Mouse (Mus musculus) v-Abl transformed pro-B cells (cell line): ENCODE measurements around the gene Smo.

Source experiments
- in situ Hi-C, 2 experiments: fragments of 400-800 bp; cut with MboI; formaldehyde crosslinking; loops; one replicate each; pipeline ENCODE4 v1.15.1; 2025; ENCODE audit not compliant: unreplicated experiment in 2 of 2

The Smo gene

DNA sequence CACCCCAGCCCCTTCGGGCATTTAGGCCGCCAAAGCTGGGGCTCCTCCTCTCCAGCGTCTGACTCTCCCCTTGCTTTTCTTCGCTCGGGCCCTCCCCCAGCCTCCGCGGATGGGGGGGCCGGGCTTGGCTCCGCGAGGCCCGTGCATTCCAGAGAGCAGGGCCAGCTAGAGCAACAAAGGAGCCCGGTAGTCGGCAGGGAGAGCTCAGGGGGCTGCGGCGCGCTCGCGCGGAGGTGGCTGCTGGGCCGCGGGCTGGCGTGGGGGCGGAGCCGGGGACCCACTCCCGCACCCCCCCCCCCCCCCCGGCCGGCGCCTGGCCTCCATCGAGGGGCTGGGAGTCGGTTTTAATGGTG, at the start of gene Smo:
TSS of gene Smo (plus strand) at position 168 of the 353 bp plus-strand sequence.
- in situ Hi-C loops, result no loop called here

DNA sequence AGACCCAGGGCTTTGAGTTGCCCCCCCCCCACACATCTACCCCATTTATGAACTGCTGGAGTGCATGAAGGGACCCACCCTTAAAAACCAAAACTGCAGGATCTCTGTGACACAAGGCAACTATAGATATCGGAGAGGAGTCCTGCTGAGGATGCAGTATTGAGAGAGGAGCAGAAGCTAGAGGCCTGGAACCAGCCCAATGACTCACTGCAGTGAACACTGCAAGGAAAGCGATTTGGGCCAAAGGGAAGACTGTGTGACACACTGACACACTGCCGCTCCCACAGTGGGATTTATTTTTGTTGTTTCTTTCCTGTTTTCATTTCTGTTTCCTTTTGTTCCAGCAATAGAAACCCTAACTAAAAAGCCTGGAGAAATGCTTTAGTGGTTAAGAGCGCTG, 49.4 kb upstream of the Smo start:
- in situ Hi-C loops, result no loop called here

DNA sequence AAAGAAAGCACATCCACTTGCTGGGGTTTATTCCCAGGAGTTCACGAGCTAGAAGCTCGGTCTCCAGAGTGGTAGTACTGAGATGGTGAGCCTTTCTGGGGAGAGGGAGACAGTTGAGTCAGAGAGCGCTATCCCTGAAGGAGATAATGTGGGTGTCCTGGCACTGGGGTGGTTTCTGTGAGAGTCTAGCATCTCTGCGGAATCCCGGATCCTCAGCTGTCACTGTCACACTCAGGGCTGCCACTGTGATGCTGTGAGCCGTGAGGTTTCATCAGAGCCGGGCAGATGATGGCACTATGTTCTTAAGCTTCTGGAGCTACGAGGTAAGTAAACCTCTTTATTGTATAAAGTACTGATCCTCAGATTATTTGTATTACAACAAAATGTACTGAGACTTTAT, 45.8 kb upstream of the Smo start:
- in situ Hi-C loops, result no loop called here

DNA sequence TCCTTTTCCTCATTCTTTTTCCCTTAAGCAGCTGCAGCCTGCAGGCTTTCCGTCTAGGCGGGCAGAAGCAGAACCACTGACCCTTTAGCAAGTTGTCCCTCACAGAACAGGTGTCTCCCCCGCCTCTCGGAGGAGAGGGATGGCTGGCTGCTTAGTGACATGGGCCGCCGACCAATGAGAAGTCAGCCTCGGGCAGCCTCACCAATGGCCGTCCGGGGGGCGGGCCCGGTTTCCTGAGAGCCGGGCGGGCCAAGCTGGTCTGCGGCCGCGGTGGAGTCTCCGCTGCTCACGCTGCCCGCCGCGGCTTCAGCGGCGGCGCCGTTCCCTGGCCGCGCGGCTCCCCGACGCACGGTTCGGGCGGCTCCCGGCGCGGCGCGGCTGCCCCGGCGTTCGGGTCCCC, 41.4 kb upstream of the Smo start, which contains the start of gene Tspan33:
TSS of gene Tspan33 (plus strand) at position 270 of the 400 bp plus-strand sequence.
- in situ Hi-C loops, result no loop called here

DNA sequence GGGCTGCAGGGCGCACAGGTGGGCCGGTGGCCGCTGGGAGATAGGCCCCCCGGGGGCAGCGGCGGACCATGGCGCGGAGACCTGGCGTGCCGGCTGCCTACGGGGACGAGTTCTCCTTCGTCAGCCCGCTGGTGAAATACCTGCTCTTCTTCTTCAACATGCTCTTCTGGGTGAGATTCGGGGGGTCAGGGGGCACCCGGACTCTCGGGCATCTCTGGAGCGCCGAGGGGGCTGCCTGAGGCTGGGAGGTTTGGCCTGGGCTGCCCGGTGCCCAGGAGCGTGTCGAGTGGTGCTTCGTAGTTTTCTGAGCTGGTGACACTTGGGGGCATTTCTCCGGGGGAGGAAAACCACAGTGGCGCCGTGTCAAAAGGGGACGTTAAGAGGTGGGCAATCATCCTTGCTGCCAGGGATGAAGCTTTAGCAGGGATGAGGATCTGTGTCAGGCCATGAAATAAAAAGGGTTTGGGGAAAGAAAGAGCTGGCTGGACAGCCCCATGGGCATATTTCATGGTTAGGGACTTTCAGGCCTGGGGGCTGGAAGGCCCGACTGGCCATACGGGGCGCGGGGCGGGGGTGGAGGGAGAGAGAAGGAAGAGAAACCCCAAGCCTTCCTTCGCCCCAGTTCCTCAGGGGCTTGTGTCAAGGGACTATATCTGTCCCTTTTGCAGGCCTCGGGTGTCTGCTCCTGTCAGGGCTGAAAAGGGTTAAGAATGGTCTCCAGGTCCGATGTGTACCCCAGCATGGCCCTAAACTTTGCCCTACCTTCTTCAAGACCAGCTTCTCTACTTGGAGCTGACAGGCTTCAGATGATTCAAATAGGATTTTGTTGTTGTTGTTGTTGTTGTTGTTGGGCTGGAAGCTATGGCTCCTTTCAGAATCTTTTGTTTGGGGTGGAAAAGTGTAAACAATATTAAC, 40.7 kb upstream of the Smo start:
- in situ Hi-C loops, result no loop called here

DNA sequence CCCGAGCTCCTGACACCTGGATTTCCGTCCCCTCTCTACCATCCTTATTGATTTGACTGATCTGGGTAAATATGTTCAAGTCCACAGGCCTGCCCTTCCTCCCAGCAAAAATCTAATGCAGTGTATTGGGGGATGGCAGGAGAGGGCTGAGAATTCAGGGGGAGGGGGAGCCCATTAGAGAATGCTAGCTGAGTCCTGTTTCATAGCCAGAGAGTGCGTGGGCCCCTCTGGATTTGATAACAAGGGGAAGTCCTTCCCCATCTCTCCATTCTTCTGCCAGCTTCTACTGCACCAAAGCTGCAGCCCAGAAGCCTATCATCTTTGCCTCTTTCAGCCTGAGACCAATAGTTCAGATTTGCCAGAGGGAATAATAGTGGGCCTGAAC, 40.0 kb upstream of the Smo start:
- in situ Hi-C loops, result no loop called here

DNA sequence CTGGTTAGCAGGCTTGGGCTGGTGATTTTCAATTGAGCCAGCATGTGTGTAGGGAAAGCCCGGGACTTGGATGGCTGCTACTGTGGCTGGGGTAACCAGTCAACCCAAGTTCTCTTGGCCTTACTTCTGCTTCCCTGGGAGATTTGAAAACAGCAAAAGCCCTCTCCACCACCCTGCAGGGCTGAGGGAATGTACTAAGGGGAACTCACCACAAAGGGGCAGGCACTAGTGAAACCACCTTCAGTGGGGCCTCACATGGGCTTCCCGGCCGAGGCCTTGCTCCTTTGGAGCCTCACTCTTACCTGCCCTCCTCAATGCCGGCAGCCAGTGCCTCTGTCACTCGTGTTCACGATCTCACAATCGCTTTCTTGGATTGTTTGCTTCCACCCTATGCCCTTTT, 39.3 kb upstream of the Smo start:
- in situ Hi-C loops, result no loop called here

DNA sequence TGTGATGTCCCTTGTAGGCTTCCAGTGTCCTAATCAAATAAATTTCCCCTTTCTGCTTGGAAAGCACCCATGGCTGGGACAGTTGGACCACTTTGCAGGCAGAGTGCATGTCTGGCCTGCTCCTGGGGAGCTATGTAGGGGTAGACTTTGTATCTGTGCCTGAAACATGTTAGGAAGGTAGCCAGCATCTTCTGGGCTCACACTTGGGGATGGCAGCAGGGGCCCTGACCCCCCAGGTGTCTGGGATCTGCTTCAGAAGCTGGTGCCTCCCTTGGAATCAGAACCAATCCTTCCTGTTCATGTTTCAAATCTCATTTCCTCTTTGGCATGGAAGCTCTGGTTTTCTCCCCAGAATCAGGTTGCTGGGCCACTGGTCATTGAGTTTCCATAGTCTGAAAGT, 38.2 kb upstream of the Smo start:
- in situ Hi-C loops, result no loop called here

DNA sequence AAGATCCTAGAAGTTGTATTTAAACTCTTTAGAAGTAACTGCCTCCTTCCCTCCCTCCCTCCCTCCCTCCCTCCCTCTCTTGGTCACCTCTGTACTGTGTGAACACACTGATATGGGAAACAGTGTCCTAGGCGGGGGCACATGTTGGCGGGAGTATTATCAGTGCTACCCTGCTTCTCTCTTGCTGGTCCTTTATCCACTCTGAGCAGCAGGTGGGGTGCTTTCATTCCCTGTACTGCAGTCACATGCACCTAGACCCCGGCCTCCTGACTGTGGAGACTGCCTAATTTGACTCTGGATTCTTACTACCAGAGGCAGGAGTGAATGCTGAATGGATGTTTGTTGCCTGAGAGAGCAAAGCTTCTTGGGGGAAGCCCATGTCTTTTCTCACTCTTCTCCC, 37.8 kb upstream of the Smo start:
- in situ Hi-C loops, result no loop called here

DNA sequence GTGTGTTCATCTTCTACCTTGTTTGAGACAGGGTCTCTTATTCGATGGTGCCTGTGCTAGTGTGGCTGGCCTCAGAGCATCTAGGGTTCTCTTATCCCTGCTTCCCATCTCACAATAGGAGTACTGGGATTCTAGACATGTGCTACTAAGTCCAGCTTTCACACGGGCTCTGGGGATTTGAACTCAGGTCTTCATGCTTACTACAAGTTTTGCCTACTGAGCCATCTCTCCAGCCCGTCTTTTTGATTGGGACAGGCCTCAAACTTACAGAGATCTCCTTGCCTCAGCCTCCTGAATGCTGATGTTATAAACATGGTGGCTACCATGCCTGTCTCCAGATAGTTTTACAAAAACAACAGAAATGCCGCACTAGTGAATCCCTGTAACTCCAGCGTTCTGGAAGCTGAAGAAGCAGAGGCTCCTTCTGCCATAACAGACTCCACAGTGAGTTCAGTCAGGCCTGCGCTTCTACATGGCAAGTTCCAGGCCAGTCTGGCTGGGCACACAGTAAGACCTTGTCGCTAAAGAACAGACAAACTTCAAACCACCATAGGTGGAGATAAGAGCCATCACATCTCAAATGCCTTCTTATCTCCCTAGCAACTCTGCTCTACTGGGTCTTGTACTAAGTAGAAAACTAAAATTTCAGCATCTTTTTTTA, 36.1 kb upstream of the Smo start:
- in situ Hi-C loops, result no loop called here

DNA sequence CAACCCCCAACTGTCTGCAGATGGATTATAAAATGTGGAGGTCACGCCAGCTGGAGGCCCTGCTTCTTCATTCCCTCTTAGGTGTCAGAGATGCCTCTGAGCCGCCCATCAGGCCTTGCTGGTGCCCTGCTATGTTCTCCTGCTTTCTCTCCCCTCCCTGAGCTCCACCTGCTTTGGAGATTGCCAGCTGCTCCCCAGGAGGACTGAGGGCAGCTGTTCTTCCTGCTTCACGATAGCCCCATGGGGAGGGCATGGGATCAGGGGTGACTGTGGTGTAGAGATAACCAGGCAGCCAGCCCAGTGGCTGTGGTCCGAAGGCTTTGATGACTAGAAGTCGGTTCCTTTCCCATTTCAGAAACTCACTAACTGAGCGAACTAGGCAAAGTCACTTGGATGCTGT, 34.3 kb upstream of the Smo start:
- in situ Hi-C loops, result no loop called here

DNA sequence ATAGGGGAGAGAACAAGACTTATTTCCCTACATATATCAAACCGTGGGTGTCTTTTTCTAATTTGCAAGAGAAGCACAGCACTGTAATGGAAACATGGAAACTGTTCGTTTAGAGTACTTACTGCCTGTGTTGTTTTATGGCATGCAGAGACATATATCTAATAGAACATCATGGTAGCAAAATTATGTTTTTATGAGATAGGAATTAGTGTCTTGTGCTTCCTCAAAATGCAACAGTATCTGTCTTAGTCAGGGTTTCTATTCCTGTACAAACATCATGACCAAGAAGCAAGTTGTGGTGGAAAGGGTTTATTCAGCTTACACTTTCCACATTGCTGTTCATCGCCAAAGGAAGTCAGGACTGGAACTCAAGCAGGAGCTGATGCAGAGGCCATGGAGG, 33.2 kb upstream of the Smo start:
- in situ Hi-C loops, result no loop called here

DNA sequence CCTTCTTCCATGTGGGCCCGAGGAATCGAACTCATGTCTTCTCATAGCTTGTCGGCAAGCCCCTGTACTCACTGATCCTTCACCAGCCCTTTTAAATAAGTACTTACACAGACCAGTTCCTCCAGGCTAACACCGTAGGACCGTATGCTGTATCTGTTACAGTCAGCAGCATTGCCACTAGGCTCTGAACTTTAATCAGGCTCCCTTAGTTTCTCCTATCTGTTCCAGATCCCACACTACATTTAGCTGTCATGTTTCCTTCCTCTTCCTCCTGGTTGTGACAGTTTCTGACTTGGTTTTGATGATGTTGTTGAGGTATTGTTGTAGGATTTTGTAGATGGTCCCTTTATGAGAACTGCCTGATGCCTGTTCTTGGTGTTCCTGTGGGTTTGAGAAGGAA, 31.2 kb upstream of the Smo start:
- in situ Hi-C loops, result no loop called here

DNA sequence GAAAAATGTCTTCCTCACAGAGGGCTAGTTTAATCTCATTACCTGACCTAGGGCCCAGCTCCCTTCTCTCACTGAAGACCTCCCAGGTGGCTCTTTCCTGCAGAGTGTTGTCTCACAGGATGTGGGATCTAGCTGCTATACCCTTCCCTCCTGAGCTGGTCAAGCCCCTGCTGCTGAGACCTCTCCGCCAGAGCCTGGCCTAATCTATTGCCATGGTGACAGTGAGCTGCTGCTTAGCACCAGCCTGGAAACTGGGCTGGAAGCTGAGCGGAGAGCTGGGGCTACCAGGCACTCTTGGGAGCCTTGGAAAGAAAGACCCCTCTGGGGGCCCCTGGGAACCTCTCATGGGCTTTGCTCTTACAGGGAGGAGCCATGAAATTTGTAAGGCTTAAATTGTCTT, 27.4 kb upstream of the Smo start:
- in situ Hi-C loops, result no loop called here

DNA sequence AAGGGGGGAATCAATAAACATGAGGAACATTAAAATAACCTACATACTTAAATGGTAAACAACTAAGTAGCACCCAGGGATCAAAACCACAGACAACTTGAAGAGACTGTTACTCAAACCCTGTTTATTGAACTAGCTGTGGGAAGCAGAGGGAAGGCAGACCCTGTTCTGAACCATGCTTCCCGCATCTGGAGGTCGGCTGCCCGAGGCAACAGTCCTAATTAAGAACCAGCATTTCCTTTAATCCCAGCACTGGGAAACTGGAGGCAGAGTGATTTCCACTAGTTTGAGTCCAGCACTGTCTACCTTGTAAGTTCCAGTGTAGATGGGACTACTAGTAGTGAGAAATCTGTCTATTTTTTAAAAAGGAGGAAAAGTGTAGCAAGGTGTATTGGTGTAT, 24.0 kb upstream of the Smo start:
- in situ Hi-C loops, result loop anchor here in 1 of 2 experiments (5.0 kb wide), 1 partner anchor 496 kb away; no protein-coding TSS in a partner anchor

DNA sequence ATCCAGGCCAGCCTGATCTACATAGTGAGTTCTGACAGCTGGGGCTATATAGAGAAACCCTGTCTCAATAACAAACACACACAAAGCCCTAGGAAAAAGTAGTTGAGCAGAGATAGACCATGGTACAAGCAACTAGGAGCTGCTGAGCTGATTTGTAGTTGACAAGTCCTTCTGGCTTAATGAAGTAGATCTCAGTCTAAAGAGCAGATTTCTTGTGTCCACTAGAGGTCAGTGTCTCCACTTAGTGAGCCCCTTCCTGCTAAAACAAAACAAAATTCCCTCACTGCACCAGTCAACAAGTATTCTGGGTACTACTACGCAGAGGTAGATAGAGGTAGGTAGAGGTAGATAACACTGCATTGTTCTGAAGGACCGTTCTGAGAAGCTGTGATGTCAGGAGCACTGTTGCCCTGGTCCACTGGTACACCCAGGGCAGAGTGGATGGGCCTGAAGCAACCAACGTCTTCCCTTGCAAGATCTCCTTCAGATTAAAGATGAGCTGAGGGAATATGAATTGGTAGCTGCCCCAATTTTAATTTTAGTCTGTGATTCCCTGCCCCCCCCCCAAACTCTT, 23.2 kb upstream of the Smo start:
- in situ Hi-C loops, result loop anchor here in 1 of 2 experiments (5.0 kb wide), 1 partner anchor 495 kb away; no protein-coding TSS in a partner anchor

DNA sequence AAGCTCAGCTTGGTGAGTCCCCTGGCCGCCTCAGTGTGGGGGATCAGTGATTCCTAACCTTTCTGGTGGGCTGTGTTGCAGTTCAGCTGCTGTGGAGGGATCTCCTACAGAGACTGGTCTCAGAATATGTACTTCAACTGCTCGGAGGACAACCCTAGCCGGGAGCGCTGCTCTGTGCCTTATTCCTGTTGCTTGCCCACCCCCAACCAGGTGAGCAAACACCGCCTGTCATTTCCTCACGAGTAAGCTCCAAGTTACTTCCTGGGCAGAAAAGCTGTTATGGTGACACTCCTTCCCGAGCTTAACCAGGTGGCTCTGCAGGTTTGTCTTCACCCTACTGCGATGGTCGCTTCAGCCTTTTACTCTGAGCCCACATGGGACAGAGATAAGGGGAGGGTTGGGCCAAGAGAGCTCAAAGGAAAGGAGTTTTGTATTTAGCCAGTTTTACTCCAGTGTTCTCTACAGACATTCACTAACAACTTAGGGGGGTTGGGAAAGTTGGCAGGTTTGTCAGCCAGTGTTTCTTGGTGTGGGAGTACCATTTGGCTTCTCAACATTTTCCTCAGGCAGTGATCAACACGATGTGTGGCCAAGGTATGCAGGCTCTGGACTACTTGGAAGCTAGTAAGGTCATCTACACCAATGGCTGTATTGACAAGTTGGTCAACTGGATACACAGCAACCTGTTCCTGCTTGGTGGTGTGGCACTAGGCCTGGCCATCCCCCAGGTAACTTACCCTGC, 18.5 kb upstream of the Smo start:
- in situ Hi-C loops, result no loop called here

DNA sequence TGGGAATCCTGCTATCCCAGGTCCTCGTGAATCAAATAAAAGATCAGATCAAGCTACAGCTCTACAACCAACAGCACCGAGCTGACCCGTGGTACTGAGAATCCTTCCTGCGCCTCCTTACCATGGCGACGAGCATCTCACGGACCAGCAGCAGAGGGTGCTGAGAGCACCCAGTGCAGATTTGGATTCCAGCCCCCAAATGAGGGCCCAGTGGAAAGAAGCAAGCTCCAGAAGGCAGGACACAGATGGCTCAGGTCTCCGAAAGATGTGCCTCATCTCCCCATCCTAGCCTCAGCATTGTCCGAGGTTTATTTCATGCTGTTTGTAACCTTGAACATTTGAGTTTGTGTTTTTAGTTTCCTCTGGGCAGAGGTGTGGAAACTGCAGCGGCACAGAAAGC, 17.8 kb upstream of the Smo start:
- in situ Hi-C loops, result no loop called here

DNA sequence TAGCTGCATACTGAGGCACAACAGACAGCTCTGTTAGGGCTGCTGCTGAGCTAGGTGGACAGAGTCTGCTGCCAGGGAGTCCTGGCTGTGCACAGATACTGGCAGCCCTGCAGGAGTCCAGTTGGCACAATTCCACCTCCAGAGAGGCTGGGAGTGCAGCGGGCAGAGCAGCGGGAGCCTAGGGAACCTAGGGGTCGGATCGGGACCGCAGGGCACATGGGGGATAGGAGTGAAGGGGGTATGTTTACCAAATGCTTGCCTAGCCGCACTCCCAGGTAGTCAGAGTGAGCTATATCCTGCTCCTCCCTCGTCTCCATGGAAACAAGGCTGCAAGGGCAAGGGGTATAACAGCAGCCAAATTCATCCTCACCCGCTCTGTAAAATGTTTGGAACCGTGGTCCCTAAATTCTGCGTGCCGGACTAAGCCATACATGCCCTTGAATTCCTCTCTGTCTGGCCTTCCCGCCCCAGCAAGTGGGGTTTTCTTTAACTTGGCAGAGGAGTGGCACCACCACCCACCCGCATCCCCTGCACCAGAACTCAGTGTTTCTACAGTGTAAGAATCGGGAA, 17.3 kb upstream of the Smo start:
- in situ Hi-C loops, result no loop called here

DNA sequence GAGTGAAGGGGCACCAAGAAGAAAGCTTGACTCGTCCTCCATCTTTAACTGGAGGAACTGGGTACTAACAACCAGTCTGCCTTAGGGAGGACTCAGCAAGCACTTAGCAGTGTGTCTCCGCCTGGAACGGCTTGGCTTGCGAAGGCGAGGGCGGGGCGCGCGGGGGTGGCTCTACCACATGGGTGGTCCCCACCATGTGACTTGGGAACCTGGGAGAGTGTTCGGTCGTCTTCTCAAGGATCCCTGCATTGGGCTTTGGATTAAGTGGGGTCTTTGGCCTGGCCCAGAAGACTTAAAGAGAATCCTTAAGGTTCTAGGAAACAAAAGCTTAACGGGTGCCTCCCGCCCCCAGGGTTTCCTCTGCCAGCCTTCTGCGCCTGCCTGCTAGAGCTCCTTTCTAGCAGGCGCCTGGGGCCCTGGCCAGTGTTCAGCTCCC, 16.4 kb upstream of the Smo start:
- in situ Hi-C loops, result no loop called here

DNA sequence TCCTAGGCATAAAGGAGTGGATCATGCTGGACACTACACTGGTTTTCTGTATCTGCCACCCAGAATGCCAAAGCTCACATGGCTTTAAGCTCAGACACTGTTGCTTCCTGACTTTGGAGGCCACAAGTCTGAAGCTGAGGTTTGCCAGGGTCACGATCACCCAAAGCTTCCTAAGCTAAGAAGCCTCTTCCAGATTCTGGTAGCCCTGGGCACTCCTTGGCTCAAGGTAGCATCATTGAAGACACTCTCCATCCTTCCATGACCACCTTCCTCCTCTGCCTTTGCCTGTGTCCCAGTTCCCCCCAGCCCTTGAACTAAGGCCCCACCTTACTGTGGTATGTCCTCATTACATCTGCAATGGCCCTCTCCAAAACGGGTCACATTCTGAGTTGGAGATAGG, 13.4 kb upstream of the Smo start:
- in situ Hi-C loops, result no loop called here
